9 mouse cellular contexts compared by ENCODE assay signal in genomic region chr13:34793816-34794215, GRCm38 (mm10). TPM values are rescaled to one million over a fixed set of nuclear protein-coding genes. Genes with fewer than 3 reads are reported as not detected.
DNase-seq lines count a peak whose midpoint lies in the region; ATAC-seq lines count a peak whose summit lies in the region.
"Had no signal": no experiment of that assay in that cellular context is flagged by ENCODE, and none has a peak within 500 bp of the region (broad histone marks: within the 10 kb centered on the region; RNA-seq: fewer than 3 reads in every experiment).

No protein-coding gene starts in this region.

- H3K4me3 ChIP-seq in embryonic facial prominence, embryonic 10.5 days, result no peak overlapping the region
- H3K4me3 ChIP-seq: hindbrain, embryonic 15.5 days had no signal

- no peaks in the 10 kb centered on the region for H3K4me1 ChIP-seq in embryonic facial prominence, embryonic 10.5 days
- H3K4me1 ChIP-seq: hindbrain, embryonic 15.5 days had no signal

- H3K36me3 ChIP-seq in embryonic facial prominence, embryonic 10.5 days (replicated peaks), result no peaks in the 10 kb centered on the region
- no peaks in the 10 kb centered on the region for H3K36me3 ChIP-seq in splenic B cell, adult 2 months (ENCODE audit: control insufficient read depth, insufficient read depth, low read length, poor library complexity, severe bottlenecking)
- H3K36me3 ChIP-seq: hindbrain, embryonic 15.5 days had no signal

- no peak for ATAC-seq in CD4-positive, CD25-positive, alpha-beta regulatory T cell, adult 4 months

- H3K27me3 ChIP-seq in embryonic facial prominence, embryonic 10.5 days (replicated peaks; ENCODE audit: low read depth, poor library complexity, severe bottlenecking), result no peaks in the 10 kb centered on the region
- H3K27me3 ChIP-seq in splenic B cell, adult 2 months (ENCODE audit: control insufficient read depth, insufficient read depth, low read length, poor library complexity, severe bottlenecking), result no peaks in the 10 kb centered on the region
- H3K27me3 ChIP-seq: hindbrain, embryonic 15.5 days had no signal

- no peak overlapping the region for H3K27ac ChIP-seq in embryonic facial prominence, embryonic 10.5 days (replicated peaks)
- H3K27ac ChIP-seq: hindbrain, embryonic 15.5 days had no signal

- H3K9me3 ChIP-seq in embryonic facial prominence, embryonic 10.5 days, result no peaks in the 10 kb centered on the region
- H3K9me3 ChIP-seq: hindbrain, embryonic 15.5 days had no signal

- WGBS in embryonic facial prominence, embryonic 10.5 days, result 40% methylated on average over 2 of the region's 2 CpGs

- peak; percentile 68 for DNase-seq in CD4-positive, CD25-positive, alpha-beta regulatory T cell, adult 2 months (ENCODE audit: low read depth, low spot score)
- peak; percentile 8 for DNase-seq in ovary, adult 18-20 months (ENCODE audit: low spot score)
- no peak for DNase-seq in ovary, postnatal 10 days (ENCODE audit: low spot score)
- peak; percentile 54 for DNase-seq in embryonic facial prominence, embryonic 10.5 days (ENCODE audit: low spot score)
- peak; percentile 80 to 93 for DNase-seq in kidney, postnatal 25 days
- DNase-seq in lung, postnatal 25 days (ENCODE audit: low spot score), result peak; percentile 69
- DNase-seq in splenic B cell, adult 2 months (ENCODE audit: low read depth, low spot score), result peak; percentile 87

RNA-seq across cellular contexts. Expression of gene Fam50b, which starts 59.2 kb away (rescaled TPM):
- not detected for polyA plus RNA-seq in CD4-positive, CD25-positive, alpha-beta regulatory T cell, adult 4 months (2017; shearing (Covaris generic))
- polyA plus RNA-seq in embryonic facial prominence, embryonic 10.5 days (2016; fragmentation: Nextera tagmentation; extraction: Ambion mirVana), result not detected in 2 replicates
- polyA plus RNA-seq: hindbrain, embryonic 15.5 days had no signal
